ENCODE assay signal across 15 mouse cellular contexts in genomic region chr11:102568191-102568590, GRCm38 (mm10). TPM values are rescaled to one million over a fixed set of nuclear protein-coding genes. Genes with fewer than 3 reads are reported as not detected.
DNase-seq lines count a peak whose midpoint lies in the region; ATAC-seq and TF ChIP-seq lines count a peak whose summit lies in the region.
"Had no signal": no experiment of that assay in that cellular context is flagged by ENCODE, and none has a peak within 500 bp of the region (broad histone marks: within the 10 kb centered on the region; RNA-seq: fewer than 3 reads in every experiment).

No protein-coding gene starts in this region.

- no peaks in the 10 kb centered on the region for H3K4me1 ChIP-seq in cerebellum, adult 2 months (ENCODE audit: control insufficient read depth, insufficient read depth, low read length)
- H3K4me1 ChIP-seq in liver, embryonic 14.5 days (replicated peaks; ENCODE audit: control insufficient read depth in 2 of 2, insufficient read depth in 2 of 2, low read length in 1 of 2) = peaks cover 11 to 12% of the 10 kb centered on the region in 2 experiments
- peaks cover 7% of the 10 kb centered on the region for H3K4me1 ChIP-seq in E14TG2a.4 (replicated peaks; ENCODE audit: low read depth, low read length)
- H3K4me1 ChIP-seq: embryonic facial prominence, embryonic 13.5 days had no signal

- TF ChIP-seq CTCF in cerebellum, adult 2 months (IDR thresholded peaks at IDR 0.05; ENCODE audit: borderline replicate concordance, insufficient read depth, low read depth, low read length) = 0 out of 2 replicates have a peak, but pooled peaks have one; percentile 28
- peak; percentile 87 for TF ChIP-seq CTCF in liver, embryonic 14.5 days (IDR thresholded peaks at IDR 0.05; ENCODE audit: low read depth)
- peak; percentile 97 for TF ChIP-seq CTCF in E14TG2a.4 (conservative IDR thresholded peaks at IDR 0.05; ENCODE audit: low read length)

- TF ChIP-seq POLR2A in cerebellum, adult 2 months (IDR thresholded peaks at IDR 0.05; ENCODE audit: borderline replicate concordance, insufficient read depth, low read length) = no peak

- H3K27me3 ChIP-seq in cerebellum, adult 2 months (ENCODE audit: control insufficient read depth, insufficient read depth, low read length) = no peaks in the 10 kb centered on the region
- H3K27me3 ChIP-seq in liver, embryonic 14.5 days (ENCODE audit: control insufficient read depth, insufficient read depth, low read length) = no peaks in the 10 kb centered on the region
- H3K27me3 ChIP-seq in E14TG2a.4 (ENCODE audit: insufficient read depth, low read length) = no peaks in the 10 kb centered on the region
- H3K27me3 ChIP-seq: embryonic facial prominence, embryonic 13.5 days; midbrain, embryonic 13.5 days; neural tube, embryonic 15.5 days had no signal

- WGBS in cerebellum, adult 2 months = 76% methylated on average over 12 of the region's 12 CpGs
- WGBS in liver, embryonic 14.5 days (ENCODE audit: insufficient replicate concordance) = 68% methylated on average over 12 of the region's 12 CpGs

- no peak for TF ChIP-seq EP300 in liver, embryonic 14.5 days (IDR thresholded peaks at IDR 0.05; ENCODE audit: low read depth)

- no peak overlapping the region for H3K4me2 ChIP-seq in liver, embryonic 14.5 days (ENCODE audit: low read depth)
- H3K4me2 ChIP-seq: embryonic facial prominence, embryonic 13.5 days; midbrain, embryonic 13.5 days; neural tube, embryonic 15.5 days had no signal

- no peak for ATAC-seq in liver, embryonic 14.5 days (ENCODE audit: insufficient read depth)
- ATAC-seq in erythroid progenitor cell, adult 5-6 weeks (replicated peaks; ENCODE audit: low FRiP score, poor library complexity, severe bottlenecking) = peak; percentile 62; the same call in 1 of the 2 replicates
- ATAC-seq: midbrain, embryonic 13.5 days had no signal

- intact Hi-C loops in heart, postnatal 14 days (cut with DNase I) = no loop called here

- H3K9ac ChIP-seq in liver, embryonic 14.5 days (replicated peaks) = no peak overlapping the region
- H3K9ac ChIP-seq: embryonic facial prominence, embryonic 13.5 days; midbrain, embryonic 13.5 days; neural tube, embryonic 15.5 days had no signal

- H3K9me3 ChIP-seq in liver, embryonic 14.5 days (ENCODE audit: control insufficient read depth, low read length) = no peaks in the 10 kb centered on the region
- no peaks in the 10 kb centered on the region for H3K9me3 ChIP-seq in E14TG2a.4 (ENCODE audit: low read length)
- H3K9me3 ChIP-seq: embryonic facial prominence, embryonic 13.5 days; midbrain, embryonic 13.5 days; neural tube, embryonic 15.5 days had no signal

- H3K4me3 ChIP-seq in cerebellum, adult 2 months (replicated peaks; ENCODE audit: insufficient read depth, low read depth, low read length) = no peak overlapping the region
- no peak overlapping the region for H3K4me3 ChIP-seq in liver, embryonic 14.5 days (ENCODE audit: insufficient read depth in 1 of 2, low read depth in 2 of 2, low read length in 2 of 2)
- H3K4me3 ChIP-seq in E14TG2a.4 (replicated peaks; ENCODE audit: low read length) = no peak overlapping the region
- H3K4me3 ChIP-seq: embryonic facial prominence, embryonic 13.5 days; midbrain, embryonic 13.5 days; neural tube, embryonic 15.5 days had no signal

- no peak overlapping the region for H3K27ac ChIP-seq in cerebellum, adult 2 months (ENCODE audit: insufficient read depth, low read length)
- H3K27ac ChIP-seq in liver, embryonic 14.5 days = no peak overlapping the region
- H3K27ac ChIP-seq: embryonic facial prominence, embryonic 13.5 days; midbrain, embryonic 13.5 days; neural tube, embryonic 15.5 days had no signal

- no peaks in the 10 kb centered on the region for H3K36me3 ChIP-seq in liver, embryonic 14.5 days (replicated peaks; ENCODE audit: control insufficient read depth, insufficient read depth, low read depth)
- H3K36me3 ChIP-seq in E14TG2a.4 (ENCODE audit: insufficient read depth, low read length) = no peaks in the 10 kb centered on the region
- H3K36me3 ChIP-seq: embryonic facial prominence, embryonic 13.5 days; midbrain, embryonic 13.5 days; neural tube, embryonic 15.5 days had no signal

- DNase-seq in cerebellum, adult 2 months = no peak
- DNase-seq in cerebellum, adult 18-20 months = no peak
- DNase-seq in liver, embryonic 14.5 days (ENCODE audit: low read depth in 3 of 3, low spot score in 3 of 3) = no peak
- no peak for DNase-seq in liver
- DNase-seq in retina, embryonic 14.5 days (ENCODE audit: low spot score) = no peak
- DNase-seq in heart, postnatal 14 days = no peak
- DNase-seq: cerebellum, adult 9-11 months; kidney, adult 8-10 months; layer of hippocampus, postnatal 36 days had no signal

RNA-seq across cellular contexts. Expression of gene Gm11627, which starts 11.1 kb away (rescaled TPM):
- 1.1 and 1.3 TPM in 2 replicates for polyA plus RNA-seq in cerebellum, adult 2 months (2012; rRNA removed)
- 0.08 and 0.17 TPM in 2 replicates for polyA plus RNA-seq in liver, embryonic 14.5 days (2012; rRNA removed)
- not detected in 2 replicates for polyA plus RNA-seq in liver, embryonic 14.5 days (2014; fragmentation: Nextera tagmentation; extraction: Ambion mirVana)
- total RNA-seq in erythroid progenitor cell, adult 5-6 weeks (2015; ENCODE audit: low replicate concordance) = not detected in 2 replicates
- not detected in 2 replicates for total RNA-seq in erythroid progenitor cell, adult 5-6 weeks (2017; ENCODE audit: low replicate concordance)
- total RNA-seq in heart, postnatal 14 days (2021) = 1 to 10 TPM in 1 of 2 experiments, under 1 TPM in 1; 0.69 to 1.8 TPM
- total RNA-seq: adrenal gland, adult 18-20 months had no signal

RNA-seq across cellular contexts. Expression of gene Gpatch8, which starts 12.0 kb away (rescaled TPM):
- 64.7 and 66.9 TPM in 2 replicates for polyA plus RNA-seq in cerebellum, adult 2 months (2012; rRNA removed)
- 7.5 and 7.8 TPM in 2 replicates for polyA plus RNA-seq in liver, embryonic 14.5 days (2012; rRNA removed)
- polyA plus RNA-seq in liver, embryonic 14.5 days (2014; fragmentation: Nextera tagmentation; extraction: Ambion mirVana) = 14.1 and 16.4 TPM in 2 replicates
- 50.5 and 65.4 TPM in 2 replicates for total RNA-seq in erythroid progenitor cell, adult 5-6 weeks (2015; ENCODE audit: low replicate concordance)
- 57.3 and 90.6 TPM in 2 replicates for total RNA-seq in erythroid progenitor cell, adult 5-6 weeks (2017; ENCODE audit: low replicate concordance)
- total RNA-seq in heart, postnatal 14 days (2021) = 10 to 100 TPM; 24.7 to 25.7 TPM

RNA-seq across cellular contexts. Expression of gene Fzd2, which starts 36.0 kb away (rescaled TPM):
- polyA plus RNA-seq in cerebellum, adult 2 months (2012; rRNA removed) = 2.7 and 2.9 TPM in 2 replicates
- polyA plus RNA-seq in liver, embryonic 14.5 days (2012; rRNA removed) = 0.91 and 1.1 TPM in 2 replicates
- polyA plus RNA-seq in liver, embryonic 14.5 days (2014; fragmentation: Nextera tagmentation; extraction: Ambion mirVana) = 0.28 and 0.47 TPM in 2 replicates
- total RNA-seq in erythroid progenitor cell, adult 5-6 weeks (2015; ENCODE audit: low replicate concordance) = not detected in 2 replicates
- not detected in 2 replicates for total RNA-seq in erythroid progenitor cell, adult 5-6 weeks (2017; ENCODE audit: low replicate concordance)
- total RNA-seq in heart, postnatal 14 days (2021) = 1 to 10 TPM; 5.6 to 7.3 TPM

Comparison
In these comparisons a context has a peak if more than half of its experiments do, and no peak if none do; other contexts are left out.
1. CTCF ChIP-seq: peak in every context shown above with its lines; median percentile 97 in E14TG2a.4; 87 in liver, embryonic 14.5 days; 28 in cerebellum, adult 2 months.
2. RNA of gene Fzd2, which starts 36.0 kb away (total RNA-seq): 5.6 to 7.3 TPM in heart, postnatal 14 days; not detected in erythroid progenitor cell, adult 5-6 weeks; every median in the first group is over 4 times any median in the second.